Mouse (Mus musculus) heart, adult 9 months (tissue): ENCODE results near the gene Oprm1.

Experiments
- DNase-seq, 2 experiments: peaks; one replicate each; pipeline ENCODE4 v3.0.0; 2022; ENCODE audit warnings: low spot score in 2 of 2

The Oprm1 gene

DNA sequence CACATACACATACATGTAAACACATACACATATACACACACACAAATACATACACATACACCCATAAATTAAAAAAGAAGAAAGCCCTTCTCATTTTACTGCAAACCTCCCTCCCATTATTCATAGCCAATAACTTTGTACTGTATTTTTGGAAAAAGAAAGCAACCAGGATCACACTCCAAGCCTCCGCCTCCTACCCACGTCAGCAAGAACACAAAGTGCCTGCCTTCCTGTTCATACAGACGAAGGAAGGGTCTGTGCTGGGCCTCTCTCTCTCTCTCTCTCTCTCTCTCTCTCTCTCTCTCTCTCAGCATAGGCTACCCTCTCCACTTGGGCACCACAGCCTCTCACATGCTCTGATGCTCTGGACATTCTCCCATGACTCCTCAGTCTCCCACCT lies 137.5 kb downstream of the Oprm1 start:
- no peak for DNase-seq

DNA sequence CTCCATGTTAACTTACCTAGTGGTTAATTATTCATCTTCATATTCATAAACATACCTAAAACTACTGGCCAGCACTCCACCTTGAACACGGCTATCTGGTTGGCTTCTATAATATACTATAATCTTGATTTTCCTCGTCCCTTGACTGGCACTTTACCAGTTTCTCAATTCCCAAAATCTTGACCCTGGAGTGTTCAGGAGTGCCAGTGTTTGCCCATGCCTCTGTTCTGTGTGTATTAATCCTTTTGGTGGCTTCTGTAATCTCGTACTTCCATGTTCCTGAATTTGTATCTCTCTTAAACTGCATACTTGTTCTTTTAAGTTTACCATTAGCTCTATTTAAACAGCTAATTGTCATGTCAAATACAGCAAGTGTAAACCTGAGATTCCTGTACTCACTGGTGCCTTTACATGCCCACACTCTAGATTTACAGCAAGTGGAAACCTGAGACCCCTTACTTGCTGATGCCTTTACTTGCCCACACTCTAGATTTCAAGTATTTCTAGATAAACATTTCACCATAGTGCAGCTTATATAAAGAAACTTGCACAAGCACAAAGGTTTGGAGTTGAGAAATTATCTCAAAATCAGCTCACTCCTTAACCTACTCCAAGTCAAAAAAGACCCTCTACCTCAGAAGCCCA lies 138.5 kb downstream of the Oprm1 start:
- DNase-seq = no peak

DNA sequence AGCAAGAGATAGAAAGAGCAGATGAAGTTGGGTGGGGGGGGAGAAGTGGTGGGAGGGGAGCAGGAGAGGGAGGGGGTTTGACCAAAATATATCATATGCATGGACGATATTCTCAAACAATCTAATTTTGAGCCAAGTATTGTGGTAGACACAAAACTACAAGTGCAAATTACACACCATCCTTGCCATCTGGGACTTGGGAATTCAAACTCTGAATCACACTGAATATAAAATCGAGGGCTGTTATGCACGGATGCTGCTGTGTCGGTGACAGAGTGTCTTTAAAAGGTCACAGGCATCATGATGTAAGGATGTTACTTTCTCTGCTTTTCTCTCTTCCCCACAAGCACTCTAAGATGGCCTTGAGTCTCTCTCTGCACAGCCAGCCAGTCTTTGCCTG lies 141.8 kb downstream of the Oprm1 start:
- DNase-seq = no peak

DNA sequence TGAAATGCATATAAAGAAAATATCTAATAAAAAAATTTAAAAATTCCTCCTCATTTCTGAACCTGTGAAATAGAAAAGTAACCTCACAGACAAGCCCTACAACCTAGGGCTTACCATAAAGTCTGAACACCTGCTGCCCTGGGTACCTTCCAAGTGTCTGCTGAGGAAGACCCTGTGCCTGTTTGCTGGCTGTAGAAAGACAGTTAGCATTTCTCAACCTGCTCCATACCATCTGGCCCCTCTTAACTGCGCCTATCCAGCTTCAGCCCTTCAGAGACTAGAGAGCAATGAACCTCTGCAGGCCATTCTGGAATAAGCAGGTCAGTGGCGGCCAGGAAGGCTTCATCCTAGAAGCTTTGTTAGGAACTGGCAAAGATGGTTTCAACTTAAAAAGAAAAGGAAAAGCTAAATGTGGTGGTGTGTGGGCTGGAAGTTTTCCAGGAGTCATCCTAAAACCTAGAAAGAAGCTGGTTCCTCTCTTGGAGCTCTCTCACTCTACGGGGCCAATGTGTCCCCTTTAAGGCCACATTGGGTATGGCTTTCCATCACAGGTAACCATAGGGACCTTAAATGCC lies 143.6 kb downstream of the Oprm1 start:
- DNase-seq = no peak

DNA sequence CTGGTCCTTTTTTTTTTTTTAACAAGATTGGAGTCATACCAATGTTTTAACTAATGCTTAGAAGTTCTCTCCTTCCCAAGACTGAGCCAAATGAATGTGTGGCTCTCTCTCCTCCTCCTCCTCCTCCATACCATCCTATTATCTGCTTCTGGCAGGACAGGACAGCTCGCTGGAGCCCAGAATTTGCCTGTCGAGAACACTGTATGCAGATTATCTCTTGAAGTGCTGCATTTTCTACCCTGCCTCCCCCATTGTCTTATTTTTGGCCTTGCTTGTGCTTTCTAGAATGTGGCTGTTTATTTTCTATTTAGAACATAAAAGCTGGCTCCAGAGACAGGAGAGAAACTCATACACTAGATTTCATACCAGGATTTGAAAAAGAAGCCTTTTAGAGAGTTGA lies 151.5 kb downstream of the Oprm1 start:
- DNase-seq = no peak

DNA sequence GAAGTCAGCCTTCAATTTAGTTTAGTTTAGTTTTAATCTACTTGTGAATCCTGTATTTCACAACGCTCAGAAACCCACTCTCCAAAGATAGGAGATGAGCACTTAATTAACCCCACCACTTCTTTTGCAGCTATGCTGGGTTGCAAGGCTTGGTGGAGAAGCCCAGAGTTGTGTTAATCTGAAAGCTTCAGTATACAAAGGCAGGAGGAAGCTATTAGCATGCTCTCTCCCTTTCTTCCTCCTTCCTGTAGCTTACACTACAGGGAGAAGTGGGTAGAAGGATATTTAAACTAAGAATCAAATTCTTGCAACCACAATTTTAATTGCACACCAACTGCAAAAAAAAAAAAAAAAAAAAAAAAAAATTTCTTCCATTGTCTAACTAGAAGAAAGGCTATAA lies 157.7 kb downstream of the Oprm1 start:
- DNase-seq = no peak

DNA sequence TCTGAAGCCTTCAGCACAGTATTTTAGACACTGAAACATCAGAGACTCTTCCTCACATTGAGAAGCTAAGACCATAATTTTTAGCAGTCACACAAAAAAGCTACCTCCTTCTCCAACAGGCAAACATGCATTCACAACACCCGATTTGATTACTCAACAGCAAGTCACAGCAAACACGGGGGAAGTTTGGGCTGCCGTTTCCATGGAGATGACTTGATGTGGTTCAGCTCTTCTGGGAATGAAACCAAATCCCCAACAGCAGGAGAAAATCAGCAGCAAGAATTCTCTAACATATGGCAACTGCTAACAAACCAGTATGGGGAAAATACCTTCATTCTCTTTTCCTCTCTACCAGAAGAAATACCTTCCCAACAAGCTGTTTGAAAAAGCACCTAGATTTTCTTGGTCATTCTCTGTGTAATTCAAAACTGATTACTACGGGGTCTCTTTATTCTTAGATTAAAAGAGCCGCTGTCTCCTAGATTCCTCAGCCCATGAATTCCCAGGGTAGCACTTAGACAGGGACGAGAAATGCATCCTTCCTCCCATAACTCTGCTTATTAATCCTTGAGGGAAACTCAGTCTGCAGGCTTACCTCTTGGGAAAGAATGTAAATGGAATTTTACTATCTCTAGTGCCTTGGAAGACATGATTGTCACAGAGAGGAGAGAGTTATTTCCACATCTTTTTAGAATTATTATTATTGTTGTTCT lies 158.4 kb downstream of the Oprm1 start:
- DNase-seq = peak in 1 of 2 experiments; percentile 7

DNA sequence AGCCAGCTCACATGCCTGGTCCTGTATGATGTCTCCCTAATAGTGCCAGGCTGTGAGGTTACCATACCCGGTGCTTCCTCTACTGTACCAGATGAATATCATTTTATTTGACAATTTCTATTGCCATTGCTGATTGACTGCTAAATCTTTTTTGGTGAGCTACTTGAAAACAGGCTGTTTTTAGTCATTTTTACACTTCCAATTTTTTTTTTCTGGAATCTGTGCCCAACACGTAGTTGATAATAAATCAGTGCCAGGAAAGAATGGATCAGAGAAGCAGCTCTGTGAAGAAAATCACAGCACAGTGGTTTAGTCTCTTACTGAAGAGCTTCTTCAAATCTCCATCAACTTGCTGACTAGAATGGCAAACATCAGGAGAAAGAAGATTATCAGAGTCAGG lies 168.4 kb downstream of the Oprm1 start:
- no peak for DNase-seq

DNA sequence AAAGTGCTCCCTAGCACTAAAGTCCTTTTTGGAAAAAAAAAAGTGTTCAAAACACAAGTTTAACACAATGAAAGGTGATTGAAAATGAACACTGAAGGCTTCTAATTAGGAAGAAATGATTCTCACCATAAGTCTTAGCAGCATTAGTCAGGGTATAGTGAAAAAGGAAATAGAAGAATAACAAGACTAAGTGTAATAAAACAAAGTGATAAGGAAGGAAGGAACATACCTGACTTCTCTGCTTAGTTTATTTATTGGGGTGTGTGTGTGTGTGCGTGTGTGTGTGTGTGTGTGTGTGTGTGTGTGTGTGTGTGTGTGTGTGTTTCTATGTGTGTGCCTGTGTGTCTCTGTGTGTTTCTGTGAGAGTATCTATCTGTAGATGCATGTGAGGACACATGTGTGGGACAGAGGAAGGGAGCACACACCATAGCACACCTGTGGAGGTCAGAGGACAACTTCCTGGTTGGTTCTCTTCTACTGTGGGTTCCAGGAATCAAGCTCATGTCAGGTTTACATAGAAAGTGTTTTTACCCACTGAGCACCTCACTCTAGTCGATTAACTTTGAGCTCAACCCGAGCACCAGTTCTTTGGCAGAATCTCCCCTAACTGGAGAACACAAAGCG lies 169.4 kb downstream of the Oprm1 start:
- no peak for DNase-seq

DNA sequence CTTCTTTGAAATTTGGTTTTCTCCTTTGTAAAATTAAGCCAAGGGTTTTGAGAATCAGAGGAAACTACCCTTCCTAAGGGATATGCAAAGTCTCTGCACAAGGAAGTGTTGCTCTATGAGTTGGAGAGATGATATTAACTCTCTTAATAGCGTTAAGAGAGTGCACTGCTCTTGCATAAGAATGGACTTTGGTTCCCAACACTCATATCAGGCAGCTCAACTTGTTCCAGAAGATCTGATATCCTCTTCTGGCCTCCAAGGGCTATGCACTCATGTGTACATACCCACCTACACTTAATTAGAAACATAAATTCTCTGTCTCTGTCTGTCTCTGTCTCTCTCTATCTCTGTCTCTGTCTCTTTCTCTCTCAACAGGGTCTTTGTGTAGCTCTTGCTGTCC lies 170.6 kb downstream of the Oprm1 start:
- no peak for DNase-seq

DNA sequence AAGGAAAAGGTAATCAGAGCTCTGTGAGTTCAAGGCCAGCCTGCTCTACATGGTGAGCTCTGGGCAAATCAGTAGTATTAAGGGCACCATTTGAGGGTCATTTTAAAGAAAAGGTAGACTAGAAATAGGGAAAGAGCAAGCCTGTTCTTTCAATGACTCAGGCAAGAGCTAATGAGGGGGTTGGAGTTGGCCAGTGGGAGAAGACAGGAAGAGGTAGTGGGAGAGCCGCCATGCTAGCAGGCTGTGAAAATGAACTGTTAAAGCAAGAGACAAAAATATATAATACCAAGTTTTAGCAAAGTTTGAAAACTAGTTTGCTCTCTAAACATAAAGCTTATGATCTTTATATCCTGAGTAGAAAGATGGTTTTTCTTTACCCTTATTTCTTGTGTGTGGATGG lies 172.1 kb downstream of the Oprm1 start:
- DNase-seq = no peak

DNA sequence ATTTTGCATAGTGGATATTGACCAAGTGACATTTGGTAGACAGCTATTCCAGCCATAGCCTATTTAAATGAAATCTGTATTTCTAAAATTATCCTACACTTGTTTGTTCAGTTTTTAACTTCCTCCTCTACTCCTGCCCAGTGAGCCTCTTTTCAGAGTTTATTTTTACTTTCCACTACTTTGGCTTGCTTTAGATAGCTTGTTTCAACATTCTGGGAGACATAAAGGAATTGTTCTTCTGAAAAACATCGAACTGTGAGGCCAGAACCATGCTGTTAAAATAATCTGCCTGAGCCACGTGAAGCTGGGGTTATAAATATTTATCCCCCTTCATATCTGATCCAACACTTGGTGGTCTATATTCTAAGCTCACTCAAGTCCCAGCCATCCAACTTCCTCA lies 172.6 kb downstream of the Oprm1 start:
- no peak for DNase-seq

DNA sequence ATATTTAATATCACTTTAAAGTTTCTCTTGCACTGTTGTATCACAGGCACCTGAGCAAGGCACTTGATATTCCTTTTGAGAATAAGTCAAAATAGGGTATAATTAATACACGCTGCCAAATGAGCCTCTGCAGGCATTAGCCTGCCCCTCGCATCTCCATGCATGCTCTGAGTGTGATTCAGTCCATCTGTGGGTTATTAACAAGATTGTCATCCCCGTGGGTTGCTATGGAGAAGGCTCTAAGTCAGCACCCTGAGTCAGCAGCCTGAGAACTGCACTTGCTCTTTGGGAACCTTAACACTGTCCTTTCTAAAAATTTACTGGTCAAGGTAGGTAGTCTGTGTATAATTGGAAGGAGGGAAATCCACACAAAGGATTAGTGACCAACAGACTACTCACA lies 176.5 kb downstream of the Oprm1 start:
- DNase-seq = no peak

DNA sequence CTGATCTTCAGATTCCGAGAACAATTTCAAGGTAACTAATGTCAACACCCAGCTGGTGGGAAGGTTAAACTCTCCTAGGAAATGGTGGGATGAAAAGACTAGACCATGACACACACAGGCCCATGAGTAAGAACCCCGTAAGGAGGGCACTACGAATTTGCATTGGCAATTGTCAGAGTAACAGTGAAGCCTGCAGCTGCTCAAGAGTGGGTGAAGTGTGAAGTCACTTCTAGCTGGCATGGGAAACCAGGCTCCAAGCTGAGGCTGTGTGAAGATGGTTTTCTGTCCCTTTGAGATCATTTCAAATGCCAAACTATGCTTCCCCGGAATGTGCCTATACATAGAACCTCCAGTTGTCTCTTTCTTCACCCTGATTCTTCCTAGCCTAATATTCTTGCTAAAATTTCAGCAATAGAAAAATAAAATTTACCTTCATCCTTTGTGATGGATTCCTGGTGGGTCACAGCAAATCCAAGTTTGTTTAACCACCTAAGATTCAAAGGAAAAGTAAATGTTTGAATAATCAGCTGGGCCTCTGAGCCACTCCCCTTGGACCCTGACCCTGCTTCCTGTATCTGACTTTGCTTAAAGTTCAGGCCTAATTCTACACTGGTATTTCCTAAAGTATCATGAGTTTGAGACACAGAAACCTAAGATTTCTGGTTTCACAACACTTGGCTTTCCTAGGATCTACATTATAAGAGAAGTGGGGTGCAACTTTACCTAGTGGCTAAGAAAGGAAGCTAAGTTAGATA lies 178.5 kb downstream of the Oprm1 start:
- no peak for DNase-seq

DNA sequence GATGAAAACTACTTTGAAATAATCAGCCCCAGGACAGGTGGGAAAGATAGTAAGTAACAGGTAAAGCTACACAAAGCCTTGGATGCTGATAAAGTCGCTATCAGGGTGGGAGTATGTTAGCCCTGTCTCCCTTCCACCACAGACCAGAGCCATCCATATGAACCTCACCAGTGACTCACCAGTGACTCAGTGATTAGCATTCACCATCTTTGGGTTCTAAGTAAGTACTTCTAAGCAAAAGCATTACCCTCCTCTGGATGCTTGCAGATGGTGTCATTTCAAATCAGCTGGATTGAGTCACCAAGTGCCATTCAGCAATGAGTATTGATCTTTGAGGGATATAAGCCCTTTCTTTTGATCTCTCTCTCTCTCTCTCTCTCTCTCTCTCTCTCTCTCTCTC lies 194.8 kb downstream of the Oprm1 start:
- DNase-seq = no peak

DNA sequence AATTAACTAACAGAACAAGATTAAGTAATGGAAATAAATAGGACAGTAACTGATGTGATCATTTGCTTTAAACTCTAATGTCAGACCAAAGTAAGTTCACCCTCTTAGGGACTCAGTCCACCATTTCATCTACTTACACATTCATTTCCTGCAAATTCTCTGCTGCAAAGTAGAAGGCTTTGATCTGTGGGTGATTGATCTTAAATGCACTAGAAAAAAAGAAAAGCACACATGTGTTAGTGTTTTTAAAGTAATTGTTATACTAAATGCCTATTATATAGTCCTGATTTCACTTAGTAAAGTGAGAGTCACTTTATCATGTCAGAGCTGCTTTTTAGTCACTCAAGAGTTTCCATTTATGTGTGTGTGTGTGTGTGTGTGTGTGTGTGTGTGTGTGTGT lies 196.2 kb downstream of the Oprm1 start:
- DNase-seq = no peak

DNA sequence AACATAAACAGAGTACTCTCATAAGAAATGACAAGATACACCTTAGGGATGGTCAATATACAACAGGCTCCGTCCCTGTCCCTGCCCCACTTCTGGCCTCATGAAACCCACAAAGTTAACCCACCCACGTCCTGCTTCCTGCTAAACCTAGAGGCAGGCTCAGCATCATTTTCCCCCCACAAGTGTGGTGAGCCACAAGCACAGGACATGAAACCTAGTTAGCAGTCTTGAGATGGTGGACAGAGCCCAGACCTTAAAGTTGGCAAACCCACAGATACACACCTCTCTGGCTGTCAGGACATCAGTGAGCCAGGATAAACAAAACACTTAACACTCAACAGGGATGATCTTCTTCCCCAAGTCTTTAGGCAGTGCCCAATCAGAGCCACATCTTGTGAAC lies 198.1 kb downstream of the Oprm1 start:
- DNase-seq = no peak

DNA sequence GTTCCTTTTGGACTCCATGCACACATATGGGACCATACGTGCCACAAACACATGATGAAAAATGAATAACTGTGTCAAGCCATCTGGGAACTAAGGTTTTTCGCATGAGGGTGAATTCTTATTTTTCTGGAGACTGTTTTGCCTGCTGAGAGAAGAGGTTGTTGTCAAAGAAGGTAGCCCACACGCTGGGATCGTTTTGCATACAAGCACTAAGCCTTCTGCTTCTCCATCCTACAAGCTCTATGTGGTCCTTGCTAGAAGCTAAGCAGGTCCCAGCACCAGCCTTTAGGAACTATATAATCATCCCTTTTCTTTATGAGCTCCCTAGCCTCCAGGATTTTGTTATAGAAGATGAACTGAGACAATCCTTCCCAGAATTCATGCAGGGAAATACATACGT lies 200.5 kb downstream of the Oprm1 start:
- DNase-seq = no peak

DNA sequence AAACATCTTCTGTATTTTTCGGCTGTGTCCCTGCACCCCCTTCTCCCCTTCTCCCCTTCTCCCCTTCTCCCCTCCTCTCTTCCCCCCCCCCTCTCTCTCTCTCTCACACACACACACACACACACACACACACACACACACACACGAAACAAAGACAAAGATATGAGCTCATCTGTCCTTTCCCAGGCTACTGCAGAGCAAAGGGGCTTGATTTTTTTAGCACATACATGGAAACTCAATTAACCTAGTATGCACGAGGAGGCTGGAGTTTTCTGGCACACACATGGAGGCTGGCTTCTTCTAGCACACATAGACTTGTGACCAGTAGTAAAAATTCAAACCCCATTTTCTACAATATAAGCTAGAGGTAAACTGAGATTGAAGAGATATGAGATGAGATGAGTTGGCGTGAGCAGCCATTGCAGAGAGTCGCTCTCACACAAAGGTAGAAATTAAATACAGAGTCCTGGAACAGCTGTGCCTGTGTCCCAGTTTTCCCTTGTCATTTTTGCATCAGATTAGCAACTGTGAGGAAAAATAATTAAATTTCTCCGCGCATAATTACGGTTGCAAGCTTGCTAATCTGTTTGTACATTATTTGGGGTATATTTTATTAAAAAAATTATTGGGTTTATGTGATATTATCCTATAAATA lies 209.4 kb downstream of the Oprm1 start:
- DNase-seq = no peak

DNA sequence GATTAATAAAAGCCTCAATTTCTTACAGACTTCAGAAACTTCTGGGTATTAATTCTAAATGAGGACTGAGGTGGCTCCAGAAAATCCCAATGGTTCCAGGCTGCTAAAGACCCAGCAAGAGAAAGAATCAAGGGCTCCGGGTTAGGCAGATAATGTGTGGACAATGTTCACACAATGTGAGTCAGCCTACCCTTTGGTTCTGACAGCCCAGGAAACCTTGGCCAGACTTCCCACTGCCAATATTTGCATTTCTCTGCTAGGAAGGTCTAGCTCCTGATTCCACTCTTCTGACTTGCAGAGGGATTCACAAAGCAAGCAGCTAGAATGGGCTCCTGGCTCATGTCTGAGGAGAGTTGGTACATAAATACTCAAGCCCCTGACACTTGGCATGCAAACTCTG lies 210.0 kb downstream of the Oprm1 start:
- no peak for DNase-seq

DNA sequence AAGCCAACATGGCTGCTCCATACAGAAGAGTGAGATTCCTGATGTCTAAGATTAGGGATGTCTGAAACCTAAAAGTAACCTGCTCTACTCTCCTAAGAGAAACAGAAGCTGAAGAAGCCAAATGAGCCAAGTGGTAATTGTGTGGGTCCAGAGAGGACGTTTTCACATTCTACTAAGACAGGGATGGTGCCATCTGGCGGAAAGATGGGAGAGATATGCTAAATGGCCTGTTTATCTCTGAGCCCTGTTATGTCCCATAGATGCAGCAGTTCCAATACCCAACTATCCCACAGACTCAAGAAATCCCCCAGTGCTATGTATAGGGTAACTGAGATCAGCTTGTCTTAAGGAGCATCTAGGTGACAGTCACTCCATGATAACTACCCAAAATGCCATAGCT lies 219.5 kb downstream of the Oprm1 start:
- DNase-seq = no peak

DNA sequence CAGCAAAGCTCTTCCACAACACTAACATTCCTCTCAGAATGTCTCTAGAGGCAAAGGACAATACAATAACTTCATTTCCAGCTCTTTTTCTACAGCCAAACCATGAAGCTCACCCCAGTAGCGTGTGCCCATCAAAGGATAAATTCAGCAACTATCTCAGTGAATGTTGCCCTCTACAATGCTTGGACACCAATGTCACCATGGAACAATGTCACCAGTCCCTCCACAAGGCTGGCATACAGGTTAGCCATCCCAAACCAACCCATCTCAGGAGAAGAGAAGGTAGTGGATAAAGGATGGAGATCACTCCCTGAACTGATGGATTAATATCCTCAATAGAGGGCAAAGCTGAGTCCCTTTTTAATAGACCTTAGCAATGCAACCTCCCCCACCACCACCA lies 220.4 kb downstream of the Oprm1 start:
- no peak for DNase-seq
